Mouse (Mus musculus): ENCODE measurements around the gene Gchfr.

DNA sequence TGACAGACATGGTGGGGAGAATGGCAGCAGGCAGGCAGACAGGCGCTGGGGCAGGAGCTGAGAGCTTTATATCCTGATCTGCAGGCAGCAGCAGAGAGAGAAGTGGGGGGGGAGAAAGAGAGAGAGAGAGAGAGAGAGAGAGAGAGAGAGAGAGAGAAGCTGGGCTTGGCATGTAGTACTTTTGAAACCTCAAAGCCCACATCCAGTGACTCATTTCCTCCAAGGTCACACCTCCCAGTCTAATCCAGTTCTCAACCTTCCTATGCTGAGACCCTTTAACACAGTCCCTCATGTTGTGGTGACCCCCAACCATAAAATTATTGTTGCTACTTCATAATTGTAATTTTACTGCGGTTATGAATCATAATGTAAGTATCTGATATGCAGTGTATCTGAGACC, 2.7 kb downstream of the Gchfr start:
- no peak for TF ChIP-seq CTCF (IDR thresholded peaks at IDR 0.05; ENCODE audit: borderline replicate concordance, extremely low read depth, insufficient read depth, insufficient read length)
- no peak for TF ChIP-seq POLR2A (IDR thresholded peaks at IDR 0.05; ENCODE audit: borderline replicate concordance, extremely low read depth, insufficient read depth, insufficient read length, poor library complexity, severe bottlenecking)
